Mouse (Mus musculus) hindbrain, embryonic 16.5 days (tissue): ENCODE measurements at regions not wholly inside any gene's neighbourhood (a gene's known extent, or its start where the extent isn't known, plus 50 kb on each side); places are given as distances from the start of the nearest gene placed in this dataset.

ENCODE experiments used
- ATAC-seq: fragments of 200-750 bp; cut with Nextera tagmentation; 2 replicates; pipeline ENCODE4 v1.8.0; 2017; ENCODE audit warnings: moderate TSS enrichment, moderate library complexity
- H3K27ac ChIP-seq: fragments of 300-500 bp; sonication (generic); 2 replicates; pipeline ENCODE4 v1.5.1; 2014; ENCODE audit warnings: low read depth, mild to moderate bottlenecking, control low read depth, low read length, moderate library complexity
- H3K27me3 ChIP-seq: fragments of 300-500 bp; sonication (generic); replicated peaks from 2 replicates; pipeline ENCODE4 v1.6.1; 2014; ENCODE audit warnings: low read length; ENCODE audit not compliant: control insufficient read depth, insufficient read depth
- H3K36me3 ChIP-seq: fragments of 300-500 bp; sonication (generic); 2 replicates; pipeline ENCODE4 v1.6.1; 2014; ENCODE audit warnings: mild to moderate bottlenecking, low read length, moderate library complexity, mixed read lengths; ENCODE audit not compliant: control insufficient read depth, insufficient read depth
- H3K4me1 ChIP-seq: fragments of 300-500 bp; sonication (generic); 2 replicates; pipeline ENCODE4 v1.6.1; 2014; ENCODE audit warnings: low read depth, low read length; ENCODE audit not compliant: control insufficient read depth, insufficient read depth
- H3K4me2 ChIP-seq: fragments of 300-500 bp; sonication (generic); 2 replicates; pipeline ENCODE4 v1.6.1; 2014; ENCODE audit warnings: mild to moderate bottlenecking, low read length, control low read depth, moderate library complexity
- H3K4me3 ChIP-seq: fragments of 300-500 bp; sonication (generic); 2 replicates; pipeline ENCODE4 v1.5.1; 2014; ENCODE audit warnings: mild to moderate bottlenecking, low read length, control low read depth, moderate library complexity
- H3K9ac ChIP-seq: fragments of 300-500 bp; sonication (generic); 2 replicates; pipeline ENCODE4 v1.6.1; 2014; ENCODE audit warnings: low read depth, mild to moderate bottlenecking, control low read depth, low read length, moderate library complexity
- H3K9me3 ChIP-seq: fragments of 300-500 bp; sonication (generic); 2 replicates; pipeline ENCODE4 v1.6.1; 2014; ENCODE audit warnings: mild to moderate bottlenecking, low read length, moderate library complexity; ENCODE audit not compliant: control insufficient read depth
- WGBS: fragments of 180-500 bp; shearing (Covaris S2); extraction: QIAGEN DNeasy Blood & Tissue Kit; methylation state at CpG from one replicate; pipeline ENCODE4 v1.1.7; 2014; 5-methylcytosine and 5-hydroxymethylcytosine counted together

- H3K9me3 ChIP-seq: no peaks in the 10 kb centered on the region
- peak; percentile 17; the same call in 1 of the 2 replicates for ATAC-seq
- H3K27ac ChIP-seq: no peak overlapping the region
- 0 out of 2 replicates have a peak, but pooled peaks cover 2% of the 10 kb centered on the region for H3K27me3 ChIP-seq
- H3K36me3 ChIP-seq: no peaks in the 10 kb centered on the region
- 23% methylated on average over 14 of the region's 14 CpGs for WGBS
- H3K9ac ChIP-seq: peak overlapping the region; percentile 29
- H3K4me2 ChIP-seq: peak overlapping the region; percentile 93
- peaks cover 28% of the 10 kb centered on the region for H3K4me1 ChIP-seq
- H3K4me3 ChIP-seq: peak overlapping the region; percentile 45; the same call in 1 of the 2 replicates
Observed at GRCm38 (mm10) chr5:118331286-118331607, 86.2 kb downstream of the 2410131K14Rik start.

DNA sequence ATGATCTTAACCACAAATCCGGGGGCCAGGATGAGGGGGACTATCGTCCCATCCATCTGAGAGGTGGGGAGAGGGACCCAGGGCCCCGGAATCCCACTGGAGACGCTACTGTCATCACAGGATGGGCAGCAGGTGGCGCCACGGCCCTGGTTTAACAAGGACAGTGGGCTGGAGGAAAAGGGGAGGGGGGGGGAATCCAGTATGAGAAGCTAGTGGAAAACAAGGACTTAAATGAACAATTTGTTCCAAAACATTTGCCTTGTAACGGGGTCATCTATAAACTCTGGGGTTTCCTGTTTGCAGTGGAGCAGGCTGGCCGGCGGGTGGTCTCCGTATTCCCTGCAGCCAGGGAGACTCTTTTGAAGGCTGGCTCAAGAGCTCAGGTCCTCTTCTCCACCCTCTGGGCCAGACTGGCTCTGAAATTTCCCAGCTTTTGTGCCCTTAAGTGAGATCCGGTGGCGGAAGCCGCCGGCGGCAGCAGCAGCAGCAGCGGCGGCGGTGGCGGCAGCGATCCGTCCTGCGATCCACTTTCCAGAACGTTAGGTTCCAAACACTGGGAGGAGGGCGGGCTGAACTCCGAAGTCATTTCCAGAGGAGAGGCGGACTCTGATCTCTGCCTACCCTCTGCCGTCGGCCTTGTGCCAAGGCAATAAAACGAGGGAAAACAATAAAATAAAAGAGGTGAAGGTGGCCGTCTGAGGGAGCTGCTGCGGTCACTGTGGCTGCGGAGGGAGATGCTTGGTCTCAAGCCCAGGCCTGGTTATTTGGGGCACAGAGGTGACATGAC is 86.8 kb downstream of the 2410131K14Rik start:
- peak overlapping the region; percentile 64 for H3K27ac ChIP-seq
- H3K4me2 ChIP-seq: peak overlapping the region; percentile 93
- H3K27me3 ChIP-seq: 0 out of 2 replicates have a peak, but pooled peaks cover 2% of the 10 kb centered on the region
- peaks cover 26% of the 10 kb centered on the region for H3K4me1 ChIP-seq
- no peaks in the 10 kb centered on the region for H3K36me3 ChIP-seq
- peak overlapping the region; percentile 65 for H3K9ac ChIP-seq
- peak; percentile 73 for ATAC-seq
- peak overlapping the region; percentile 45 for H3K4me3 ChIP-seq
- no peaks in the 10 kb centered on the region for H3K9me3 ChIP-seq
- WGBS: 1% methylated on average over 32 of the region's 32 CpGs

- Histone ChIP-seq H3K27ac (no peak overlapping the region), H3K9ac (no peak overlapping the region), H3K27me3 (0 out of 2 replicates have a peak, but pooled peaks cover 2% of the 10 kb centered on the region), H3K9me3 (no peaks in the 10 kb centered on the region), H3K4me2 (no peak overlapping the region), H3K4me1 (peaks cover 13% of the 10 kb centered on the region), H3K4me3 (no peak overlapping the region), H3K36me3 (no peaks in the 10 kb centered on the region)
- 89% methylated on average over 2 of the region's 2 CpGs for WGBS
- no peak for ATAC-seq
Observed at GRCm38 (mm10) chr5:118334054-118334453, 89.0 kb downstream of the 2410131K14Rik start.

- Histone ChIP-seq H3K9ac (no peak overlapping the region), H3K9me3 (no peaks in the 10 kb centered on the region), H3K27ac (no peak overlapping the region), H3K4me2 (no peak overlapping the region), H3K27me3 (no peaks in the 10 kb centered on the region), H3K4me1 (no peaks in the 10 kb centered on the region; the same call in 1 of the 2 replicates), H3K36me3 (no peaks in the 10 kb centered on the region), H3K4me3 (no peak overlapping the region)
- 93% methylated on average over 8 of the region's 8 CpGs for WGBS
- no peak for ATAC-seq
Observed at GRCm38 (mm10) chr5:118338186-118338585, 93.2 kb downstream of the 2410131K14Rik start.

DNA sequence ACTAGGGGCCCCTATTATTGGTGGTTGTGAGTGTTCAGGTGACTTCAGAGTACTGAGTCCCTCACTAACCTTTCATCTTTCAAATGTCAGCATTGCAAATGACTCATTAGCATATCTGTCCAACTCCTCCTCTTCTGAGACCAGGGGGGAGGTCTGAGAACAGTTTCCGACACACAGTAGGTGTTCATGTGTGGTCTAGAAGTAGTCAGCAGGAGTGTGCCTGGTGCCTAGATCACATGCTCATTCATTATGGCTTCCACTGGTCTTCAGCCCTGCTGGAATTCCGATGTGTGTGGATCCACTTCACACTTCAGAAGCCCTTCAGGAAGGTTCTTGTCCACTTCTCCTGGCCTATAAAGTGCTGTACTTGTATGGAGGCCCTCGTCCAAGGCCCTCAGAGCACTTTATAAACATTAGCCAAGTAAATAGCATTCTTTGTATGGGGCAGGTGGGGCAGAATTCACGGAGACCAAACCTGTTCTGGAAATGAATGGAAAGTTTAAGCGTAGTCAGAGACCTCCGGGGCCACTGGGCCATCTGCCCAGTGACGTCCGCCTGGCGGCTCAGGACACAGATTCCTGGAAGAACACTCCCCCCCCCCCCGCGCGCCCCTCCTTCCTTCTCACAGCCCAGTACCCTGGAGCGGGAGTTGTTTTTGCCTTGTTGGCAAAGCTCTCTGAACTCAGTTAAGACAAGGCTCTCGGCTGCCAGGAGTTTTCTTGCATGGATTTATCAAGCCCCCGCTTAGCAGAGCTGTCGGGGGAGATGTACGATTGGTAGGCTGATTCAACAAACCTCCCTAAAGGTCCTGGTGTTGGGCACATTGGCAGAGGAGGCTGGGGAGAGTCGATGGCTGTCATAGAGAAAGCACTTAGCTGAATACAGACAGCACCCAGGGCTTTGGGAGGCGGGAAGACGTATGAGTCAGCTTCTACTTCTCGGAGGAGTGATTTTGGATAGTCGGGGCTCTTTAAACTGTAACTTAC is 94.9 kb downstream of the 2410131K14Rik start:
- ATAC-seq: peak; percentile 73; the same call in 1 of the 2 replicates

DNA sequence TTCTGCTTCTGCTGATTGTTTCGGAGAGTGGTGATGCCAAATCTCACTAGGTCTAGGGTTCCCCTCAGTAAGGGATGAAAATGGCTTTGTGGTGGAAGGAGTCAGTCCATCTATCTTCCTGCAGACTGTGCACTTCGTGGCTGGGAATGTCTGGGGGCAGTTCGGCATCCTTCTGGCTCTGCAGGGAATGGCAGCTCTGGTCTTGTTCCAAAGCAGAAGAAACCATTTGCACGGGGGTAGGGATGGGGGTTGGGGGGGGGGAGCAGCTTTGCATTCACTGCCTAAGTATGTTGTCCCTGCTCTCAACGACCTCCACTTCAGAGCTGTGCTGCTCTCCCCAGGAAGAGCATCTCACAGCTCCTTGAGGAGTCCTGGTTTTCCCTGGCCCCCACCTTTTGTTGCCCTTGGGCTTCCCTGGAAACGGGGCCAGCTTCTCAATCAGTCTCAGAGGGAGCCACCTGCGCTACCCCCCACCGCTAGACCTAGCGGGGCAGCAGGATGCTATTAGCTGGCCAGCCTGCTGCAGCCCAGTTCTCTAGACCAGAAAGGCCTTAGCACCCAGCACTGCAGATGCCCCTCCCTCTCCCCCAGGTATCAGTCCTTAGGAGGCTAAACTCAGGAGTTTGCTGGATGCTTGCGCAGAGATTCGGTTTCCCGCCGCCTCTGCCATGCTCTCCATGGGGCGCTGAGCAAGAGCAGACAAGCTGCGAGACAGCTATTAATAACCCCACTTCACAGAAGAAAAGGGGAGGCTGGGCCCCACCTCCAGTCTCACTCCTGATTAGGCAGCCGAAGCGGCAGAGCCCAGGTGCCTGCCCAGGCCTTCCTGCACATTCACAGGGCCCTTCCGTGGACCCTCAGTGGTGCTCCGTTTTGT is 98.7 kb downstream of the 2410131K14Rik start:
- Histone ChIP-seq H3K9ac (peak overlapping the region; percentile 28), H3K4me2 (0 out of 2 replicates have a peak overlapping the region, but pooled peaks have one; percentile 9)

More for the DNA sequence above, 94.9 kb downstream of the 2410131K14Rik start:
- 45% methylated on average over 22 of the region's 22 CpGs for WGBS
- H3K4me2 ChIP-seq: no peak overlapping the region
- H3K9ac ChIP-seq: no peak overlapping the region
- 0 out of 2 replicates have a peak overlapping the region, but pooled peaks have one; percentile 2 for H3K27ac ChIP-seq
- H3K9me3 ChIP-seq: no peaks in the 10 kb centered on the region
- H3K4me3 ChIP-seq: no peak overlapping the region
- peaks cover 10% of the 10 kb centered on the region for H3K4me1 ChIP-seq
- H3K27me3 ChIP-seq: no peaks in the 10 kb centered on the region
- H3K36me3 ChIP-seq: no peaks in the 10 kb centered on the region

GRCm38 (mm10) chr5:118345226-118345625 is 100.2 kb downstream of the 2410131K14Rik start:
- Histone ChIP-seq H3K9me3 (no peaks in the 10 kb centered on the region), H3K36me3 (no peaks in the 10 kb centered on the region), H3K4me2 (no peak overlapping the region), H3K4me3 (no peak overlapping the region), H3K27ac (no peak overlapping the region), H3K4me1 (peaks cover 12% of the 10 kb centered on the region), H3K27me3 (no peaks in the 10 kb centered on the region), H3K9ac (no peak overlapping the region)
- ATAC-seq: no peak
- WGBS: 60% methylated on average over 3 of the region's 3 CpGs

More for the DNA sequence above, 98.7 kb downstream of the 2410131K14Rik start:
- Histone ChIP-seq H3K27ac (no peak overlapping the region), H3K4me3 (no peak overlapping the region), H3K4me1 (peaks cover 12% of the 10 kb centered on the region), H3K9me3 (no peaks in the 10 kb centered on the region), H3K36me3 (no peaks in the 10 kb centered on the region), H3K27me3 (no peaks in the 10 kb centered on the region)
- WGBS: 17% methylated on average over 19 of the region's 19 CpGs
- ATAC-seq: no peak

DNA sequence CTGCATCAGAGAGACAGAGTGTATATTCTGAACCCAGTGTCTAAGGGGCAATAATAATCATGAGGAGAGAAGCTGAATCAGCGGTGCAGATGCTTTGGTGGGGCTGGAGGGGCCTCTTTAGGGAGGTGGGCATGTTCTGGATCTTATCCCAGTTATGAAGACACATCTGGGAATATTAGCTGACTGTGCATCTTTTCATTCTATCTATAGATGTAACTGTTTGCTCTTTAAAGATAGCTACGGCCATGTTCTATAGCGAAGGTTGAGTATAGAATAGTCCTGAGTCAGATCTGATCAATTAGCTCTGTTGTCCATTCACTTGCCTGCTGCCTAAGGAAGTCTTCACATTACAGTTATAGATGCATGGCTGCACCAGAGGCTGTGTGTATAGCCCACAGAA is 104.0 kb downstream of the 2410131K14Rik start:
- Histone ChIP-seq H3K4me2 (no peak overlapping the region), H3K27ac (no peak overlapping the region), H3K4me1 (peaks cover 6% of the 10 kb centered on the region), H3K36me3 (no peaks in the 10 kb centered on the region), H3K9me3 (no peaks in the 10 kb centered on the region), H3K9ac (no peak overlapping the region), H3K27me3 (no peaks in the 10 kb centered on the region), H3K4me3 (no peak overlapping the region)
- 88% methylated on average over 3 of the region's 3 CpGs for WGBS
- no peak for ATAC-seq
